Mouse (Mus musculus) heart, adult 2 months (tissue): ENCODE measurements around the gene Ush1c. TPM values are rescaled to one million over a fixed set of nuclear protein-coding genes. Genes with fewer than 3 reads are reported as not detected.

Experiments
- DNase-seq, 2 experiments: peaks; one replicate each; pipeline ENCODE4 v3.0.0; 2021
- H3K27ac ChIP-seq: fragments of 200-600 bp; 2 replicates; pipeline ENCODE4 v1.8.1; 2022
- H3K27me3 ChIP-seq: fragments of 200-500 bp; 2 replicates; pipeline ENCODE4 v1.6.1; 2012; ENCODE audit warnings: mild to moderate bottlenecking, low read length, inconsistent platforms, mixed read lengths; ENCODE audit not compliant: control insufficient read depth, insufficient read depth
- H3K36me3 ChIP-seq: fragments of 200-500 bp; 2 replicates; pipeline ENCODE4 v1.6.1; 2012; ENCODE audit warnings: low read length, inconsistent platforms; ENCODE audit not compliant: control insufficient read depth, insufficient read depth
- H3K4me1 ChIP-seq: fragments of 200-500 bp; 2 replicates; pipeline ENCODE4 v1.6.1; 2011; ENCODE audit warnings: low read length; ENCODE audit not compliant: control insufficient read depth, insufficient read depth
- H3K4me3 ChIP-seq: fragments of 200-600 bp; 2 replicates; pipeline ENCODE4 v1.8.1; 2022
- H3K79me2 ChIP-seq: fragments of 200-500 bp; replicated peaks from 2 replicates; pipeline ENCODE4 v1.6.1; 2012; ENCODE audit warnings: mild to moderate bottlenecking, inconsistent platforms, low read length, moderate library complexity, mixed read lengths; ENCODE audit not compliant: control insufficient read depth, insufficient read depth
- H3K9ac ChIP-seq: fragments of 200-500 bp; 2 replicates; pipeline ENCODE4 v1.6.1; 2012; ENCODE audit warnings: low read depth, mild to moderate bottlenecking, control low read depth, inconsistent platforms, low read length, mixed read lengths
- CTCF ChIP-seq: fragments of 200-600 bp; IDR thresholded peaks from 2 replicates; pipeline ENCODE4 v1.8.1; 2022; ENCODE audit warnings: antibody characterized with exemption, mild to moderate bottlenecking, moderate library complexity
- EP300 ChIP-seq: fragments of 200-500 bp; IDR thresholded peaks from 2 replicates; pipeline ENCODE4 v1.6.1; 2011; ENCODE audit warnings: low read depth, low read length, control low read depth; ENCODE audit not compliant: insufficient read depth
- POLR2A ChIP-seq: fragments of 200-500 bp; IDR thresholded peaks from 2 replicates; pipeline ENCODE4 v1.6.1; 2011; ENCODE audit warnings: mild to moderate bottlenecking, low read depth, low read length, control low read depth; ENCODE audit not compliant: insufficient read depth
- WGBS: fragments of 180-500 bp; shearing (Covaris S2); methylation state at CpG from one replicate; pipeline ENCODE4 v1.1.7; 2018; 5-methylcytosine and 5-hydroxymethylcytosine counted together
- intact Hi-C: fragments of 180-260 bp; cut with DNase I; formaldehyde crosslinking; loops from one replicate; pipeline ENCODE4 v1.15.1; 2025
- polyA plus RNA-seq: library from polyadenylated mRNA; depleted of rRNA; stranded (reverse); fragments of >200 nt; gene quantifications from 2 replicates; pipeline ENCODE4 v1.2.3, GENCODE M21; 2012
- total RNA-seq, 2 experiments: library from RNA; stranded (reverse); gene quantifications; 2 replicates each; pipeline ENCODE4 v1.2.3; 2021

Gene Ush1c
- total and polyA plus RNA-seq, 3 experiments = 4.0 to 5.5 (median 5.1) TPM

- H3K4me3 ChIP-seq = no peak within 1 kb of the TSS
- no peaks in the 10 kb centered on the region for H3K27me3 ChIP-seq
- intact Hi-C loops = no loop called here
- H3K79me2 ChIP-seq = no peaks in the 10 kb centered on the region
- TF ChIP-seq POLR2A (no peak), CTCF (no peak), EP300 (no peak)
- H3K36me3 ChIP-seq = no peaks in the 10 kb centered on the region
- WGBS = 54% methylated on average over 2 of the region's 2 CpGs
- no peak for DNase-seq
- H3K9ac ChIP-seq = no peak within 1 kb of the TSS
- no peak within 1 kb of the TSS for H3K27ac ChIP-seq
- no peaks in the 10 kb centered on the region for H3K4me1 ChIP-seq
Measured at GRCm38 (mm10) chr7:46240696-46241095, 2.4 kb upstream of the Ush1c start, which contains the start of gene Otog. Gene Otog, plus strand, starts transcription at chr7:46240987.

GRCm38 (mm10) chr7:46240091-46240490, 1.8 kb upstream of the Ush1c start:
- DNase-seq = no peak
- no peaks in the 10 kb centered on the region for H3K4me1 ChIP-seq
- intact Hi-C loops = no loop called here
- no peak overlapping the region for H3K9ac ChIP-seq
- no peak overlapping the region for H3K27ac ChIP-seq
- no peaks in the 10 kb centered on the region for H3K79me2 ChIP-seq
- no peaks in the 10 kb centered on the region for H3K27me3 ChIP-seq
- no peak overlapping the region for H3K4me3 ChIP-seq
- no peak for TF ChIP-seq EP300
- TF ChIP-seq CTCF = no peak
- no peak for TF ChIP-seq POLR2A
- no peaks in the 10 kb centered on the region for H3K36me3 ChIP-seq
- 82% methylated on average over 4 of the region's 4 CpGs for WGBS

GRCm38 (mm10) chr7:46237192-46237591, 1.1 kb downstream of the Ush1c start:
- no peak overlapping the region for H3K27ac ChIP-seq
- no peak overlapping the region for H3K4me3 ChIP-seq
- intact Hi-C loops = no loop called here
- no peaks in the 10 kb centered on the region for H3K36me3 ChIP-seq
- no peaks in the 10 kb centered on the region for H3K79me2 ChIP-seq
- H3K27me3 ChIP-seq = no peaks in the 10 kb centered on the region
- no peak overlapping the region for H3K9ac ChIP-seq
- H3K4me1 ChIP-seq = no peaks in the 10 kb centered on the region
- no peak for DNase-seq
- no peak for TF ChIP-seq CTCF
- WGBS = 62% methylated on average over 7 of the region's 7 CpGs

GRCm38 (mm10) chr7:46236363-46236762, 1.9 kb downstream of the Ush1c start:
- H3K4me1 ChIP-seq = no peaks in the 10 kb centered on the region
- WGBS = 81% methylated on average over 15 of the region's 15 CpGs
- no peak overlapping the region for H3K4me3 ChIP-seq
- intact Hi-C loops = no loop called here
- no peaks in the 10 kb centered on the region for H3K79me2 ChIP-seq
- TF ChIP-seq CTCF (no peak), EP300 (no peak), POLR2A (no peak)
- no peak for DNase-seq
- no peaks in the 10 kb centered on the region for H3K27me3 ChIP-seq
- no peak overlapping the region for H3K9ac ChIP-seq
- H3K36me3 ChIP-seq = no peaks in the 10 kb centered on the region
- no peak overlapping the region for H3K27ac ChIP-seq

GRCm38 (mm10) chr7:46235948-46236347, 2.4 kb downstream of the Ush1c start:
- H3K4me1 ChIP-seq = no peaks in the 10 kb centered on the region
- H3K27ac ChIP-seq = no peak overlapping the region
- WGBS = 78% methylated on average over 18 of the region's 18 CpGs
- no peaks in the 10 kb centered on the region for H3K36me3 ChIP-seq
- no peak overlapping the region for H3K9ac ChIP-seq
- no peak for TF ChIP-seq EP300
- TF ChIP-seq CTCF = no peak
- no peak for TF ChIP-seq POLR2A
- no peaks in the 10 kb centered on the region for H3K27me3 ChIP-seq
- no peaks in the 10 kb centered on the region for H3K79me2 ChIP-seq
- H3K4me3 ChIP-seq = no peak overlapping the region
- no peak for DNase-seq
- intact Hi-C loops = no loop called here

- 42% methylated on average over 4 of the region's 4 CpGs for WGBS
- no peaks in the 10 kb centered on the region for H3K79me2 ChIP-seq
- H3K4me3 ChIP-seq = no peak overlapping the region
- TF ChIP-seq EP300 = 0 out of 2 replicates have a peak, but pooled peaks have one; percentile 54
- TF ChIP-seq POLR2A = no peak
- H3K9ac ChIP-seq = no peak overlapping the region
- no peaks in the 10 kb centered on the region for H3K4me1 ChIP-seq
- intact Hi-C loops = no loop called here
- H3K36me3 ChIP-seq = no peaks in the 10 kb centered on the region
- H3K27me3 ChIP-seq = no peaks in the 10 kb centered on the region
- no peak overlapping the region for H3K27ac ChIP-seq
- peak; percentile 68 to 75 for DNase-seq
Measured at GRCm38 (mm10) chr7:46226936-46227335, 11.4 kb downstream of the Ush1c start.
